Mouse (Mus musculus): ENCODE data around the gene Arrdc1. TPM values are rescaled to one million over a fixed set of nuclear protein-coding genes. Genes with fewer than 3 reads are reported as not detected.

Gene Arrdc1
- total and polyA plus RNA-seq, 3 experiments: 4.5 to 27.1 (median 5.7) TPM

GRCm38 (mm10) chr2:24918930-24919838 is 15.9 kb downstream of the Arrdc1 start, which contains the start of gene Ehmt1:
Gene Ehmt1 (minus strand): TSS chr2:24919614.
- no peaks in the 10 kb centered on the region for H3K27me3 ChIP-seq (ENCODE audit: control insufficient read depth, insufficient read depth, low read length)
- intact Hi-C loops (cut with DNase I): no loop called here
- H3K27ac ChIP-seq: peak within 1 kb of the TSS; percentile 91
- WGBS: under 1% methylated on average over 112 of the region's 112 CpGs
- TF ChIP-seq EP300 (IDR thresholded peaks at IDR 0.05; ENCODE audit: insufficient read depth, low read depth, low read length) (0 out of 2 replicates have a peak, but pooled peaks have one; percentile 35), CTCF (IDR thresholded peaks at IDR 0.05) (peak; percentile 37), POLR2A (IDR thresholded peaks at IDR 0.05; ENCODE audit: insufficient read depth, low read depth, low read length) (peak; percentile 96)
- peaks cover 5% of the 10 kb centered on the region for H3K4me1 ChIP-seq (ENCODE audit: control insufficient read depth, insufficient read depth, low read length)
- H3K79me2 ChIP-seq (replicated peaks; ENCODE audit: control insufficient read depth, insufficient read depth, low read length): peaks cover 1% of the 10 kb centered on the region; the same call in 1 of the 2 replicates
- H3K4me3 ChIP-seq: peak within 1 kb of the TSS; percentile 87
- peak; percentile 98 for DNase-seq
- peak within 1 kb of the TSS; percentile 95 for H3K9ac ChIP-seq (ENCODE audit: low read depth, low read length)
- peaks cover 7% of the 10 kb centered on the region; the same call in 1 of the 2 replicates for H3K36me3 ChIP-seq (ENCODE audit: control insufficient read depth, insufficient read depth, low read length)

DNA sequence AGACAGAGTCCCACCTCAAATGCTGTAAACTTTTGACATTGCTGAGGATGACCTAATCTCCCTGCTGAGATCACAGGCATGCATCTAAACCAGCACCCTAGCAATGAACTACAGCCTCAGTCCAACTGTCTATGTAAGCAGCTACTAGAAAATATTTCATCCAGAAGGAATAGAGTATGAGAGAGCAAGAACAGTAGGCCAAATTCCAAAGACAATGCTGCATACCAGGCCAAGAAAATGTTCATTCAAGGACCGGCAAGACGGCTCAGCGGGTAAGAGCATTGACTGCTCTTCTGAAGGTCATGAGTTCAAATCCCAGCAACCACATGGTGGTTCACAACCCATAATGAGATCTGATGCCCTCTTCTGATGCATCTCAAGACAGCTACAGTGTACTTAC is 20.3 kb downstream of the Arrdc1 start:
- H3K27ac ChIP-seq: no peak overlapping the region
- H3K27me3 ChIP-seq (ENCODE audit: control insufficient read depth, insufficient read depth, low read length): no peaks in the 10 kb centered on the region
- H3K79me2 ChIP-seq (replicated peaks; ENCODE audit: control insufficient read depth, insufficient read depth, low read length): peaks cover 8% of the 10 kb centered on the region
- no peak overlapping the region for H3K9ac ChIP-seq (ENCODE audit: low read depth, low read length)
- H3K4me1 ChIP-seq (ENCODE audit: control insufficient read depth, insufficient read depth, low read length): peaks cover 5% of the 10 kb centered on the region
- TF ChIP-seq POLR2A (IDR thresholded peaks at IDR 0.05; ENCODE audit: insufficient read depth, low read depth, low read length) (no peak), CTCF (IDR thresholded peaks at IDR 0.05) (no peak), EP300 (IDR thresholded peaks at IDR 0.05; ENCODE audit: insufficient read depth, low read depth, low read length) (no peak)
- 44% methylated on average over 3 of the region's 3 CpGs for WGBS
- H3K4me3 ChIP-seq: no peak overlapping the region
- intact Hi-C loops (cut with DNase I): no loop called here
- DNase-seq: no peak
- H3K36me3 ChIP-seq (ENCODE audit: control insufficient read depth, insufficient read depth, low read length): peaks cover 7% of the 10 kb centered on the region; the same call in 1 of the 2 replicates

GRCm38 (mm10) chr2:24912589-24912988 is 22.5 kb downstream of the Arrdc1 start:
- no peaks in the 10 kb centered on the region for H3K36me3 ChIP-seq (ENCODE audit: control insufficient read depth, insufficient read depth, low read length)
- H3K27me3 ChIP-seq (ENCODE audit: control insufficient read depth, insufficient read depth, low read length): no peaks in the 10 kb centered on the region
- peaks cover 9% of the 10 kb centered on the region for H3K79me2 ChIP-seq (replicated peaks; ENCODE audit: control insufficient read depth, insufficient read depth, low read length)
- TF ChIP-seq POLR2A (IDR thresholded peaks at IDR 0.05; ENCODE audit: insufficient read depth, low read depth, low read length): no peak
- TF ChIP-seq CTCF (IDR thresholded peaks at IDR 0.05): no peak
- TF ChIP-seq EP300 (IDR thresholded peaks at IDR 0.05; ENCODE audit: insufficient read depth, low read depth, low read length): no peak
- H3K9ac ChIP-seq (ENCODE audit: low read depth, low read length): no peak overlapping the region
- no peak for DNase-seq
- H3K4me1 ChIP-seq (ENCODE audit: control insufficient read depth, insufficient read depth, low read length): no peaks in the 10 kb centered on the region; the same call in none of the 2 replicates
- intact Hi-C loops (cut with DNase I): no loop called here
- H3K4me3 ChIP-seq: no peak overlapping the region
- no peak overlapping the region for H3K27ac ChIP-seq

DNA sequence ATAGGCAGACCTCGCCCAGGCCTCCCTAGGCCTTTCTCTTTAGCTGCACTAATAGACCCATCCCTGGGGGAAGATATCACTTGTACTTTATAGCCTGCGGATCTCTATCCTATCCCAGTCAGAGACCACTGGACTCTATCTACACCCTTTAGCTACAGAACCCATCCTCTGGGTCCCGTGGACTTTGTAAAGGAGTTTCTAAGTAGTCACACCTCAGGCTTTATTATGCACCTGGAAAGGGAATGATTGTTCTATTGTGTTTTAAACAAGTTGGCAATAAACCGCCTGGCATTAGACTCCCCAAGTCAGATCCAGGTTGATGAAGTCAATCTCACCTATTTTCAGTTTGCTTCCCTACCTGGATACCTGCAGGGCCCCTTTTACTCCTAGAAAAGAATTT is 22.9 kb downstream of the Arrdc1 start:
- Histone ChIP-seq H3K4me1 (ENCODE audit: control insufficient read depth, insufficient read depth, low read length) (no peaks in the 10 kb centered on the region; the same call in none of the 2 replicates), H3K9ac (ENCODE audit: low read depth, low read length) (no peak overlapping the region), H3K27ac (no peak overlapping the region), H3K36me3 (ENCODE audit: control insufficient read depth, insufficient read depth, low read length) (no peaks in the 10 kb centered on the region), H3K79me2 (replicated peaks; ENCODE audit: control insufficient read depth, insufficient read depth, low read length) (peaks cover 9% of the 10 kb centered on the region), H3K4me3 (no peak overlapping the region), H3K27me3 (ENCODE audit: control insufficient read depth, insufficient read depth, low read length) (no peaks in the 10 kb centered on the region)
- TF ChIP-seq POLR2A (IDR thresholded peaks at IDR 0.05; ENCODE audit: insufficient read depth, low read depth, low read length) (no peak), EP300 (IDR thresholded peaks at IDR 0.05; ENCODE audit: insufficient read depth, low read depth, low read length) (no peak), CTCF (IDR thresholded peaks at IDR 0.05) (no peak)
- DNase-seq: no peak
- intact Hi-C loops (cut with DNase I): no loop called here
- WGBS: 90% methylated on average over 4 of the region's 4 CpGs

DNA sequence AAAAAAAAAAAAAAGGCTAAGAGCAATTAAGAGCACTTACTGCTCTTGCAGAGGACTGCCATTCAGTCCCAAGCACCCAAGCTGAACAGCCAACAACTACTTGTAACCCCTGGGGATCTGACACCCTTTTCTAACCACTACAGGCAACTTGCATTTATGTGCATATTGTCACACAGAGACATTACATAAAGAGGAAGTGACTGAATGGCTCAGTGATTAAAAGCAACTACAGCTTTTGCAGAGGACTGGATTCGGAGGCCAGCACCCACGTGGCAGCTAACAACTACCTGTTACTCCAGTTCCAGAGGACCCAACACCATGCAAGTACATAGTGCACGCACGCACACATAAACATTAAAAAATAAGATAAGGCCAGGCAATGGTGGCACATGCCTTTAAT is 24.6 kb downstream of the Arrdc1 start:
- Histone ChIP-seq H3K27ac (no peak overlapping the region), H3K79me2 (replicated peaks; ENCODE audit: control insufficient read depth, insufficient read depth, low read length) (peaks cover 10% of the 10 kb centered on the region), H3K27me3 (ENCODE audit: control insufficient read depth, insufficient read depth, low read length) (no peaks in the 10 kb centered on the region), H3K4me1 (ENCODE audit: control insufficient read depth, insufficient read depth, low read length) (peaks cover 2% of the 10 kb centered on the region), H3K9ac (ENCODE audit: low read depth, low read length) (no peak overlapping the region), H3K36me3 (ENCODE audit: control insufficient read depth, insufficient read depth, low read length) (peaks cover 10% of the 10 kb centered on the region), H3K4me3 (no peak overlapping the region)
- 84% methylated on average over 4 of the region's 4 CpGs for WGBS
- no peak for DNase-seq
- TF ChIP-seq EP300 (IDR thresholded peaks at IDR 0.05; ENCODE audit: insufficient read depth, low read depth, low read length) (no peak), CTCF (IDR thresholded peaks at IDR 0.05) (no peak), POLR2A (IDR thresholded peaks at IDR 0.05; ENCODE audit: insufficient read depth, low read depth, low read length) (no peak)
- intact Hi-C loops (cut with DNase I): no loop called here

GRCm38 (mm10) chr2:24905653-24906155 is 29.3 kb downstream of the Arrdc1 start:
- Histone ChIP-seq H3K4me1 (ENCODE audit: control insufficient read depth, insufficient read depth, low read length) (peaks cover 9% of the 10 kb centered on the region), H3K9ac (ENCODE audit: low read depth, low read length) (no peak overlapping the region), H3K27me3 (ENCODE audit: control insufficient read depth, insufficient read depth, low read length) (no peaks in the 10 kb centered on the region), H3K79me2 (replicated peaks; ENCODE audit: control insufficient read depth, insufficient read depth, low read length) (peaks cover 9% of the 10 kb centered on the region), H3K36me3 (ENCODE audit: control insufficient read depth, insufficient read depth, low read length) (peaks cover 10% of the 10 kb centered on the region), H3K4me3 (no peak overlapping the region), H3K27ac (no peak overlapping the region)
- no peak for DNase-seq
- no peak for TF ChIP-seq EP300 (IDR thresholded peaks at IDR 0.05; ENCODE audit: insufficient read depth, low read depth, low read length)
- no peak for TF ChIP-seq CTCF (IDR thresholded peaks at IDR 0.05)
- no peak for TF ChIP-seq POLR2A (IDR thresholded peaks at IDR 0.05; ENCODE audit: insufficient read depth, low read depth, low read length)
- intact Hi-C loops (cut with DNase I): no loop called here
- WGBS: 13% methylated on average over 2 of the region's 2 CpGs
